Mouse (Mus musculus): Measurements from ENCODE around the gene Phf21b. TPM values are rescaled to one million over a fixed set of nuclear protein-coding genes. Genes with fewer than 3 reads are reported as not detected.
"Not testable (repeated sequence)": the region's sequence is repeated elsewhere in the genome, so short reads cannot be mapped to it uniquely, and the experiment has no call there.

Phf21b gene
- polyA plus RNA-seq, 1 experiment, result 3.6 TPM

GRCm38 (mm10) chr15:84778587-84778986, 77.3 kb downstream of the Phf21b start:
- TF ChIP-seq POLR2A (IDR thresholded peaks at IDR 0.05; ENCODE audit: low read depth, low read length) (no peak), CTCF (conservative IDR thresholded peaks at IDR 0.05; ENCODE audit: insufficient read depth, insufficient read length, low read depth, low read length) (no peak)
- H3K27me3 ChIP-seq (replicated peaks; ENCODE audit: control insufficient read depth, insufficient read depth, low read length), result no peaks in the 10 kb centered on the region
- no peaks in the 10 kb centered on the region for H3K4me1 ChIP-seq (ENCODE audit: control insufficient read depth, insufficient read depth, low read length)
- no peak for DNase-seq
- no peak overlapping the region for H3K4me3 ChIP-seq (ENCODE audit: insufficient read depth, low read depth, low read length)
- no peak overlapping the region for H3K27ac ChIP-seq (ENCODE audit: insufficient read depth, low read depth, low read length)
- 50% methylated on average over 5 of the region's 5 CpGs for WGBS
- H3K36me3 ChIP-seq (ENCODE audit: control insufficient read depth, insufficient read depth, low read length), result no peaks in the 10 kb centered on the region

DNA sequence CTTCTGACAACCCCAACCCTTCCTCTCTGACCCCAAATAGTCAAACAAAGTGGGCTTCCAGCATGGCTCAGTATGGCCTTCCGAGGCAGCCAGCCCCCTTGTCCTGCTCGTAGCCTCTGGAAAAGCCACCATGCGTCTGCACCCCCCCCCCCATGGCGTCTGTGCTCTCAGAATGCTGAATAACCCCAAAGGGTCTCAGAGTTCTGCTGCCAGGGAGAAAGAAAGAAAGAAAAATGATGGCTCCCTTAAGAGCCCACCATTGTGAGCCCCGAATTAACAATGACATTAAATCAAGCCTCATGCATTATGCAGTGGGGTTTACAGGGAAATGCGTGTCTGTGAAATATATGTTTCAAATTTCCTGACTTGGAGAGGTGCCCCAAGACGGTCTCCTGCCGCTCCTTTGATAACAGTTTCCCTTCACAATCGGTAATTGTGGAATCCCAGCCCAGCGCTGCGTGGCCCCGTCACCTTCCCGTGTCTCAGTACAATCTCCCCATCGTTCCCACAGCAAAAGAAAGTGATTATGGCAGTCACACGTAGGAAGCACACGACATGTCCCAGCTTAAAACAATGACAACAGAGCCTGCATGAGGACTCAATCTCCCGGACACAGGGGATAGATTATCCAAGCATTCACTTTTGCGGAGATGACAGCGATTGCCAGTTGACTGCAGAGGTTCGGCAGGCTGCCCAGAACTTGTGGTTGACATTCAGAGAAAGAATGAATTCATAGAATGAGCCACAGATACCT, 80.3 kb downstream of the Phf21b start:
- TF ChIP-seq POLR2A (IDR thresholded peaks at IDR 0.05; ENCODE audit: low read depth, low read length) (no peak), CTCF (conservative IDR thresholded peaks at IDR 0.05; ENCODE audit: insufficient read depth, insufficient read length, low read depth, low read length) (no peak)
- Histone ChIP-seq H3K27me3 (replicated peaks; ENCODE audit: control insufficient read depth, insufficient read depth, low read length) (no peaks in the 10 kb centered on the region), H3K27ac (ENCODE audit: insufficient read depth, low read depth, low read length) (no peak overlapping the region), H3K4me3 (ENCODE audit: insufficient read depth, low read depth, low read length) (no peak overlapping the region), H3K36me3 (ENCODE audit: control insufficient read depth, insufficient read depth, low read length) (no peaks in the 10 kb centered on the region), H3K4me1 (ENCODE audit: control insufficient read depth, insufficient read depth, low read length) (no peaks in the 10 kb centered on the region)
- DNase-seq, result no peak
- 58% methylated on average over 20 of the region's 20 CpGs for WGBS

DNA sequence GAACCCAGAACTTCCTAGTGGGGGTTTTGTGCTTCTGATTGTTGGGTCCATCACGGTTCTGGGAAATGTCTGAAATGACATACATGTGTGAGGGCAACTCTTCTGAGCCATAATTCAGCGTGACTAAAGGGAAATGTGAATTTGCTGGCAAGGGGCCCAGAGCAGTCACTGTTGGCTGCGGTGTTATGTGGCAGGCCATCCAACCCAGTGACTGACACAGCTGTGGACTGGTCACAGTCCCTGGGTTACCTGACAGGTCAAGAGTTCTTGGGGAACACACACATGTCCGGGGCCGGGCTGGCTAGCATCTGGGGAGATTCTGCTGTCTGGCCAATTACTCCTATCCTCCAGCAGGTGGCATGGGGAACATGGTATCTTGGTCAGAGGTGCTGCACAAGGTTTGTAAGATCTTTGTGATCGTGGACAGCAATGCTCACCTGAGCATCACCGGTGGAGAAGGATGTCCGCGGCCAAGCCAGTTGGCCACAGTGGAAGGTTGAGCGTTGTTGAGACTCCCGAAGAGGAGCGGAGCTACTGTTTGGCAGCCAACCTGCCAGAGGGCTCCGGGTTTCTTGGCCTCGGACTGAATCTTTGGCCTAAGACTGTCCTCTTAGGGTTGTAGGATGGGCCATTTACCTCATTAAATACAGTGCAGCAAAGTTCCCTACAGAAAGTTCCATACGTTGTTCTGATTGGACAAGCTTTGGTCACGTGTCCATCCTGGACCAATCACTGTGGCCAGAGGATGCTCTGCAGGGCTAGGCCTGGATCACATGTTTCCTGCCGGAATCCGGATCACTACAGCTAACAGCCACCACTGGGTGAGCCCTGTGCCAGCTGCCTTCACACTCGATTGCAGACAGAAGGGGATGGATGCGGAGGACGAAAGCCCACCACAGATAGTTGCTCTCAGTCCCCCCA, 83.4 kb downstream of the Phf21b start:
- H3K4me1 ChIP-seq (ENCODE audit: control insufficient read depth, insufficient read depth, low read length), result no peaks in the 10 kb centered on the region
- TF ChIP-seq CTCF (conservative IDR thresholded peaks at IDR 0.05; ENCODE audit: insufficient read depth, insufficient read length, low read depth, low read length) (peak; percentile 52; the same call in 1 of the 2 replicates), POLR2A (IDR thresholded peaks at IDR 0.05; ENCODE audit: low read depth, low read length) (no peak)
- H3K4me3 ChIP-seq (ENCODE audit: insufficient read depth, low read depth, low read length), result no peak overlapping the region
- no peak overlapping the region for H3K27ac ChIP-seq (ENCODE audit: insufficient read depth, low read depth, low read length)
- DNase-seq, result peak; percentile 8
- H3K27me3 ChIP-seq (replicated peaks; ENCODE audit: control insufficient read depth, insufficient read depth, low read length), result no peaks in the 10 kb centered on the region
- H3K36me3 ChIP-seq (ENCODE audit: control insufficient read depth, insufficient read depth, low read length), result no peaks in the 10 kb centered on the region
- 75% methylated on average over 21 of the region's 21 CpGs for WGBS

GRCm38 (mm10) chr15:84769641-84770341, 86.1 kb downstream of the Phf21b start:
- no peak for DNase-seq
- H3K36me3 ChIP-seq (ENCODE audit: control insufficient read depth, insufficient read depth, low read length), result no peaks in the 10 kb centered on the region
- no peak overlapping the region for H3K27ac ChIP-seq (ENCODE audit: insufficient read depth, low read depth, low read length)
- TF ChIP-seq POLR2A (IDR thresholded peaks at IDR 0.05; ENCODE audit: low read depth, low read length), result no peak
- no peak for TF ChIP-seq CTCF (conservative IDR thresholded peaks at IDR 0.05; ENCODE audit: insufficient read depth, insufficient read length, low read depth, low read length)
- 76% methylated on average over 11 of the region's 11 CpGs for WGBS
- H3K4me1 ChIP-seq (ENCODE audit: control insufficient read depth, insufficient read depth, low read length), result no peaks in the 10 kb centered on the region
- H3K4me3 ChIP-seq (ENCODE audit: insufficient read depth, low read depth, low read length), result no peak overlapping the region
- no peaks in the 10 kb centered on the region for H3K27me3 ChIP-seq (replicated peaks; ENCODE audit: control insufficient read depth, insufficient read depth, low read length)

GRCm38 (mm10) chr15:84768531-84768930, 87.3 kb downstream of the Phf21b start:
- WGBS, result 78% methylated on average over 4 of the region's 4 CpGs

DNA sequence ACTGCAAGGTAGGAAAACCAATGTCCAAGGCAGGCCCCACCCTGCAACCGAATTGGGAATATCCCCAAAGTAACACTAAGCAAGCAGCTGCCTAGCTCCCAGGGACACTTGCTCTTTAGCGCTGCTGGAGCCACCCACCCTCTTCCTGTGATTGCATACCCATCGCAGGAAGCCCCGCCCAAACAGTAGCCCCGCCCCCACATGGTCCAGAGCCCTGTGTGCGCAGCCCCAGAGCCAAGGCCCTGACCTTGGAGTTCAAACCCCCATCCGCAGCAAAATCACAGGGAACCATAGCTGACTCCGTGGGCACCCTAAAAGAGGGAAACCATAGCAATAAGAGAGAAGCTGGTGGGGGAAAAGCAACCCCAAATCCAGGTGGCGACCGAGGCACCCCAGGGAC, 89.2 kb downstream of the Phf21b start:
- H3K27ac ChIP-seq (ENCODE audit: insufficient read depth, low read depth, low read length), result no peak overlapping the region
- TF ChIP-seq POLR2A (IDR thresholded peaks at IDR 0.05; ENCODE audit: low read depth, low read length), result no peak
- no peaks in the 10 kb centered on the region for H3K4me1 ChIP-seq (ENCODE audit: control insufficient read depth, insufficient read depth, low read length)
- no peak overlapping the region for H3K4me3 ChIP-seq (ENCODE audit: insufficient read depth, low read depth, low read length)
- no peaks in the 10 kb centered on the region for H3K27me3 ChIP-seq (replicated peaks; ENCODE audit: control insufficient read depth, insufficient read depth, low read length)
- no peaks in the 10 kb centered on the region for H3K36me3 ChIP-seq (ENCODE audit: control insufficient read depth, insufficient read depth, low read length)
- no peak for DNase-seq
- 44% methylated on average over 10 of the region's 10 CpGs for WGBS

More at GRCm38 (mm10) chr15:84768531-84768930, 87.3 kb downstream of the Phf21b start:
- DNase-seq; H3K27me3 ChIP-seq (replicated peaks; ENCODE audit: control insufficient read depth, insufficient read depth, low read length); H3K4me3 ChIP-seq (ENCODE audit: insufficient read depth, low read depth, low read length); H3K27ac ChIP-seq (ENCODE audit: insufficient read depth, low read depth, low read length); H3K36me3 ChIP-seq (ENCODE audit: control insufficient read depth, insufficient read depth, low read length); H3K4me1 ChIP-seq (ENCODE audit: control insufficient read depth, insufficient read depth, low read length): not testable (repeated sequence)

GRCm38 (mm10) chr15:84763423-84763812, 92.4 kb downstream of the Phf21b start:
- Histone ChIP-seq H3K27ac (ENCODE audit: insufficient read depth, low read depth, low read length) (no peak overlapping the region), H3K36me3 (ENCODE audit: control insufficient read depth, insufficient read depth, low read length) (no peaks in the 10 kb centered on the region), H3K4me1 (ENCODE audit: control insufficient read depth, insufficient read depth, low read length) (no peaks in the 10 kb centered on the region), H3K4me3 (ENCODE audit: insufficient read depth, low read depth, low read length) (no peak overlapping the region), H3K27me3 (replicated peaks; ENCODE audit: control insufficient read depth, insufficient read depth, low read length) (no peaks in the 10 kb centered on the region)
- WGBS, result 24% methylated on average over 7 of the region's 7 CpGs
- no peak for TF ChIP-seq POLR2A (IDR thresholded peaks at IDR 0.05; ENCODE audit: low read depth, low read length)
- TF ChIP-seq CTCF (conservative IDR thresholded peaks at IDR 0.05; ENCODE audit: insufficient read depth, insufficient read length, low read depth, low read length), result no peak
- DNase-seq, result no peak

Data from kidney, adult 2 months (tissue).